Mouse (Mus musculus): Measurements from ENCODE around the gene Gm7929. TPM values are rescaled to one million over a fixed set of nuclear protein-coding genes. Genes with fewer than 3 reads are reported as not detected.

Gm7929 gene
- polyA plus RNA-seq (2017; shearing (Covaris generic)): not detected

DNA sequence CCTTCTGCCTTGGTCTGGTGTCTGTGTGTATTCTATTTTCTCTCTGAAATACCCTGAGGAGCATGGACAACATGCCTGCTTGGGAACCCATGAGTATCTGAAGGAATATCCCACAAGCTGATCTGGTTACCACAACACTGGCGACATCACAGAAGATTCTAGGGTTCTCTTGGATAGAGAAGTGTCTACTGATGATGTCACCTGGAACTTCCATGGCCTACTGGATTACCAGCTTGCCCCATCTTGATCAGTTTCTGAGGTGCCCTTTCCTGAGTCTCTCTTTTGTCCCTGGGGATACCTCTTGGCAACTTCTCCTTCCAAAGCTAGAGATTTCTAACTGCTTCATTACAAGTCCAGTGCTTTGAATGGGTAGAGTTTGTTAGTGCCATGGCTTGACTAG lies at the start of gene Gm7929:
Gene Gm7929, minus strand, starts transcription at position 101 of the 400 bp plus-strand sequence.

DNA sequence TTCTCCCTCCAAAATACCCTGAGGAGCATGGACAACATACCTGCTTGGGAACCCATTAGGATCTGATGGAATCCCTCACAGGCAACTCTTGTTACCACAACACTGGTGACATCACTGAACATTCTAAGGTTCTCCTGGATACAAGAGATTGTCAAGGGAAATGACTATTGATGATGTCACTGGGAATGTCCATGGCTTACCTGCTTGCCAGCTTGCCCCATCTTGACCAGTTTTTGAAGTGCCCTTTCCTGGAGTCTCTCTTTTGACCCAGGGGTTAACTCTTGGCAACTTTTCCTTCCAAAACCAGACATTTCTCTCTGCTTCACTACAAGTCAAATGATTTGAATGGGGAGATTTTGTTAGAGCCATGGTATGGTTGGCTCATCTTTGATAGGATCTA lies 21.9 kb upstream of the Gm7929 start, which contains the start of gene Gm47189:
Gene Gm47189, minus strand, starts transcription at position 101 of the 400 bp plus-strand sequence.

DNA sequence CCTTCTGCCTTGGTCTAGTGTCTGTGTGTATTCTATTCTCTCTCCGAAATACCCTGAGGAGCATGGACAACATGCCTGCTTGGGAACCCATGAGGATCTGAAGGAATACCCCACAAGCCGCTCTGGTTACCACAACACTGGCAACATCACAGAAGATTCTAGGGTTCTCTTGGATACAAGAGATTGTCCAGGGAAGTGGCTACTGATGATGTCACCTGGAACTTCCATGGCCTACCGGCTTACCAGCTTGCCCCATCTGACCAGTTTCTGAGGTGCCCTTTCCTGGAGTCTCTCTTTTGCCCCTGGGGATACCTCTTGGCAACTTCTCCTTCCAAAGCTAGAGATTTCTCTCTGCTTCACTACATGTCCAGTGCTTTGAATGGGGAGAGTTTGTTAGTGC lies 48.6 kb downstream of the Gm7929 start, which contains the start of gene Gm8068:
Gene Gm8068, minus strand, starts transcription at position 101 of the 400 bp plus-strand sequence.

Other genes with a start within 250 kb of the Gm7929 start
- gene Gm7970, start 195.0 kb downstream of the Gm7929 start, polyA plus RNA-seq (2017; shearing (Covaris generic)): not detected
- not detected for gene 1700049E17Rik2, start 177.4 kb downstream of the Gm7929 start, polyA plus RNA-seq (2017; shearing (Covaris generic))
- not detected for gene Gm3072, start 126.0 kb downstream of the Gm7929 start, polyA plus RNA-seq (2017; shearing (Covaris generic))
- gene Gm3676, start 104.1 kb downstream of the Gm7929 start, polyA plus RNA-seq (2017; shearing (Covaris generic)): not detected
- gene Gm8068, start 48.7 kb downstream of the Gm7929 start, polyA plus RNA-seq (2017; shearing (Covaris generic)): not detected
- not detected for gene Gm47189, start 21.8 kb upstream of the Gm7929 start, polyA plus RNA-seq (2017; shearing (Covaris generic))
- not detected for gene Gm7980, start 156.7 kb upstream of the Gm7929 start, polyA plus RNA-seq (2017; shearing (Covaris generic))
- not detected for gene 1700049E17Rik1, start 174.3 kb upstream of the Gm7929 start, polyA plus RNA-seq (2017; shearing (Covaris generic))
- gene 1700024B05Rik, start 193.4 kb upstream of the Gm7929 start, polyA plus RNA-seq (2017; shearing (Covaris generic)): 0.43 TPM
- not detected for gene Gm6401, start 217.3 kb upstream of the Gm7929 start, polyA plus RNA-seq (2017; shearing (Covaris generic))
- not detected for gene Gm3543, start 232.7 kb upstream of the Gm7929 start, polyA plus RNA-seq (2017; shearing (Covaris generic))